Mouse (Mus musculus): ENCODE measurements around the gene Zc3hav1.

DNA sequence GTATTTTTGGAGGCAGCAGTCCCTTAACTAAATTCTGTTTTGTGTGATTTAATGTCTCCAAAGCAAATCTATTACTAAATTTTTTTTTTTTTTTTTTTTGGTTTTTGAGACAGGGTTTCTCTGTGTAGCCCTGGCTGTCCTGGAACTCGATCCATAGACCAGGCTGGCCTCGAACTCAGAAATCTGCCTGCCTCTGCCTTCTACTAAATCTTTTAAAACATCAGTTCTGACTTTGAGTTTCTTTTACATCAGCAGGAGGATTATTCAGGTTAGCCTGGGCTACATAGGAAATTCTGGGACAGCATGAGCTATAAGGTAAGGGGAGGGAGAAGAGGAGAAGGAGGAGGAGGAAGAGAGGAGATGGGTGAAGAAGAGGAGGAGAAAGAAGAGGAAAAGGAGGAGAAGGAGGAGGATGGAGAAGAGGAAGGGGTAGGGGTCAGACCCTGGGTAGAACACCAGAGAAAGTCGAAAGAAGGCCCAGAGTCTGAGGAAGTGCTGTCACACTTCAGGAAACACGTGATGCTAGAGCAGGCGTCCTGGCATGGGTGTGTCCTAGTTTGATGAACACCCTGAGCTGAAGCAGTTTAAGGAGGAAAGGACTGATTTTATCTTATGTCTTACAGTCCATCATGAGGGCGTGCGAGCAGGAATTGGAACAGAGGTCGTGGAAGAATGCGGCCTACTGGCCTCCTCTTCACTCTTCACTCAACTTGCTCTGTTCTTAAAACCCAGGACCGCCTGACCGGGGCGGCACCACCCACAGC lies 5.5 kb upstream of the Zc3hav1 start:
- TF ChIP-seq POLR2A (IDR thresholded peaks at IDR 0.05; ENCODE audit: extremely low read depth, insufficient read depth, low read length) (no peak), CTCF (IDR thresholded peaks at IDR 0.05; ENCODE audit: extremely low read depth, insufficient read depth, low read length) (no peak)
